Mouse (Mus musculus) skeletal muscle tissue, adult 2 months (tissue): Measurements from ENCODE around the gene Chst10.

Experiments used
- DNase-seq: peaks from one replicate; pipeline ENCODE4 v3.0.0-alpha.2; 2012; ENCODE audit warnings: low read depth, low spot score

The Chst10 gene

GRCm38 (mm10) chr1:38869398-38870195 is 28.4 kb downstream of the Chst10 start:
- no peak for DNase-seq

- no peak for DNase-seq
Observed at GRCm38 (mm10) chr1:38866242-38866641, 31.7 kb downstream of the Chst10 start.

- DNase-seq: no peak
Observed at GRCm38 (mm10) chr1:38864341-38864740, 33.6 kb downstream of the Chst10 start.

DNA sequence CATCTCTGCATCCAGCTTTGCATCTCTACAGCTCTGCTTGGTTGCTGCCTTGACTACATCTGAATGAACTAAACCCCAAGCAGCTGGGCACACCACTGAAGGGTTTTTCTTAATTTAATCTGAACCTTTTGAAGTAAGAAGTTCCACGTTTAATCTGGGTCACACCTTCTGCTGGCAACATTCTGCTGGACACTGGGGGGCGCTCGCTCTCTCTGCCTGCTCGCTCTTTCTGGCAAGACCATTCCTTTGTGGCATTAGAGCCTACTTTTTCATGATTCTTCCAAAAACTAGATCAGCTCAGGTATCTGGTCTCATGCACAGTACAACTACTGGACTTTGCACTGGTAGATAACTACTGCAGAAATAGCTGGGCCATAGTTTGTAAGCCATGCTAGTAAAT is 35.7 kb downstream of the Chst10 start:
- no peak for DNase-seq

GRCm38 (mm10) chr1:38860867-38861524 is 37.0 kb downstream of the Chst10 start:
- DNase-seq: no peak

GRCm38 (mm10) chr1:38860207-38860606 is 37.8 kb downstream of the Chst10 start:
- DNase-seq: no peak

DNA sequence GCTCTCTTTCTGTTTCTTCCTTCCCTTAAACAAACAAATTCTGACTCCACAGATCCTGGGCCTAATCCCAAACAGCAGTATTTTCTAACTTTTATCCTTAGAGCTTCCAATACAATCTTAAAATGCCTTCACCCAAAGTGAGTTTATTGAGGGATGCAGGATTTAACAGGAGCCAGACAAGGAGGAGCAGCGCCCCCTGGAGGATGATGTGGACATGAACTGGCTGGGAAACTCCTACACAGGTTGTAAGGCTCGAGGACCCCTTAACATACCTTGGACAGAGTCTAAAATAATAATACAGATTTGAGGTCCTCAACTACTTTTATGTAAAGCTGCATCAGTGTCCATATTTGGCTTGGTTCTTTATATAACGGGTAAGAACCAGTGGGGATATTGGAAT is 41.8 kb downstream of the Chst10 start:
- DNase-seq: peak; percentile 7

- DNase-seq: no peak
Observed at GRCm38 (mm10) chr1:38852250-38852649, 45.7 kb downstream of the Chst10 start.

- no peak for DNase-seq
Observed at GRCm38 (mm10) chr1:38850650-38851049, 47.3 kb downstream of the Chst10 start.

GRCm38 (mm10) chr1:38848451-38849289 is 49.3 kb downstream of the Chst10 start:
- DNase-seq: no peak

- DNase-seq: no peak
Observed at GRCm38 (mm10) chr1:38847975-38848374, 50.0 kb downstream of the Chst10 start.

DNA sequence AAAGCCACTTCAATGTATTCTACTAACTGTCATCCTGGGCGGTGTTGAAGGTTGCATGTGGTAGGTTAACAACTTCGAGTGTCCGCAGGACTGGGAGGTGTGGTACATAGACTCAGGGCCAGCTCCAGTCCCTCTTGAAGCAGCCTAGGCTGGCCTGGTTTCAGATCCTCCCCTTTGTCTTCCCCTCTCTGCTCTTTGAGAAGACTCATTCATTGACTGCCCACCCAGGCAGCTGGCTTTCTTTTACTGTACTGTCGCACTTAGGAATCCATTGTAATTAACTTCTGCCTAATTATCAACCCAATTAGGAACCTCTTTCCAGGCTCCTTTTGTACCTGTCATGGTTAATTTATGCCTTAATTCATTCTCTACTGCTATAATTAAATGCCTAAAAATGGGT is 54.7 kb downstream of the Chst10 start:
- no peak for DNase-seq

DNA sequence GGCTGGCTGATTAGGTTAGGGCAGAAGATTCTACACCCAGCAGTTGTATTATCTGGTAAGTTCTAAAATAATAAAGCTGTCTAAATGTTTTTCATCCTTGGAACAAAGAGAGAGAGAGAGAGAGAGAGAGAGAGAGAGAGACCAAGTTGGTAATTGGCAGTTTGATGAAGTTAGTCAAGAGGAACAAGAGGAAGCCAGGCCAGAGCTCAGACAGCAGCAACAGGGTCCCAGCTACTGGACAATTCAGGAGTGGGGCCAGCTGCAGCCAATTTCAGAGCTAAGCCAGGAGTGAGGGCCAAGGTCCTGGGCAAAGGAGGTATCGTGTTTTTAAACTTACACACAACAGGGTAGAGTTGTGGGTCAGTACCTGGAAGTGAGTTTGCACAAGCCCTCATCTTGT is 55.1 kb downstream of the Chst10 start:
- DNase-seq: no peak

DNA sequence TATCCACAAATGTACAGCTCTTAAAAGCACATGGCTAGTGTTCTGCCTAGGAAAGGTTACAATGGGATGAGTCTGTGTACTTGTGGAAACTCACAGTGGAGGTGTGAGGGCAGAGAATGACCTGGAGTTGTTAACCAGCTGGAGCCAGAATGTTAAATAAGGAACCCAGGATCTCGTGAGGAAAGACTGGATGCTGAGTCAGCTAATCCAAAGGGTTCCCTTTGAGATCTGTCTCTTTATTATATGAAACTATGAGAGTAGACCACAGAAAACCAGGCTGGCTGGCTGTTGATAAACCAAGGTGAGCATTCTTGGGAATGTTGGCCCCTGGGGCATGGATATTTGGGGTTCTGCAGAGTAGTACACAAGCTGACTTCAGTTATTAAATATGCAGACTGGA is 58.0 kb downstream of the Chst10 start:
- no peak for DNase-seq

DNA sequence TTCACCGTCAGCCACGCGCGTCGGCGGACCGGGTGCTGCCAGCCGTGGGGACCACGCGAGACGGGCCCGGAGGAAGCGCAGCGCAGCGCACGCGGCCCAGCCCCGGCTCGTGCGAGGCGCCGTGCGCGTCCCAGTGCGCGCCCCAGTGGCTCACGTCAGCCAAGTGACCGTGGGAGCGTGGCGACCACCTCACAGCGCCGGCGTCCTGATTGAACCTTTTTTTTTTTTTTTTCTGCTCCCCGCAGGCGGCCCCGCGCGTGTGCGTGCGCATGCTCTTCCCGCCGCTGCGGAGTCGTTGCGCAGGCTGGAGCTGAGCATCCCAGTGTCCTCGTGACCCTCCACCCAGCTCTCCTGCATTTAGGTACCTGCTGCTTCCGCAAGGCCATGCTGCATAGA is 61.5 kb downstream of the Chst10 start, which contains the start of gene Lonrf2:
Lonrf2 (minus strand) TSS at position 235 of the 396 bp plus-strand sequence.
- DNase-seq: no peak

DNA sequence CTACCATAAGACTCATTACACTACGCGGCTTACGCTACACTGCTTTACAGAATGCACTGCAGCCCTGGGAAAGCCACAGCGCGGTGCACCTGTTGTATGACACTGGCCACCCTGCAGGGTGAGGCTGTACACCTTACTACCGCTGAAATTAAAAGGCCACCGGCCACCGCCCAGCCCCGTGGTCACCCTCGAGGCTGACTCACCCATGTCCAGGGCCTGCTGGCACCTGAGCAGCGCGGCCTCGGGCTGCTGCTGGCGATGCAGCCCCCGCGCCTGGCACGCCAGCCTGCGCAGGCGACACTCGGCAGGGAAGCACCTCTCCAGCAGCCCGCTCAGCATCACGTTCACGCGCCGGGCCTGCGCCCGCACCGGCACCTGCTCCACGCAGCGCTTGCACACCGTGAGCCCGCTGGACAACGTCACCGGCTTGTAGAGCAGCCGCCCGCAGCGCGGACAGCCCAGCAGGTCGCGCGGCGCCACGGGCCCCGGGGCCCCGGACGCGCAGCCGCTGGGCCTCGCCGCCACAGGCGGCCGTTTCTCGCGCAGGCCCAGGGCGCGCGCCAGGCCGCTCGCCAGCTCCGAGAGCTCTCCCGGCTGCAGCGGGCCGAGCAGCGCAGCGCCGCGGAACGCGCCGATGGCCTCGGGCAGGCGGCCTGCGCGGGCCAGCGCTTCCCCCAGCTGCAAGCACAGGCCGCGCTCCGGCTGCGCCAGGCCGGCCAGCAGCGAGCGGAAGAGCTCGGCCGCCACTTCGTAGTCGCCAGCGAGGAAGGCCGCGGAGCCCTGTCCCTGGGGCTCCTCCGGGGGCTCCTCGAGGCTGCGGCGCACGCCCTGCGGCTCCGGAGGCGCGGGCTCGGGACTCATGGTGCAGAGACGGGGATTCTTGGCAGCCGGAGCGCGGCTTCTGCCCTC is 62.1 kb downstream of the Chst10 start:
- DNase-seq: no peak

GRCm38 (mm10) chr1:38834899-38835298 is 63.1 kb downstream of the Chst10 start:
- DNase-seq: no peak

DNA sequence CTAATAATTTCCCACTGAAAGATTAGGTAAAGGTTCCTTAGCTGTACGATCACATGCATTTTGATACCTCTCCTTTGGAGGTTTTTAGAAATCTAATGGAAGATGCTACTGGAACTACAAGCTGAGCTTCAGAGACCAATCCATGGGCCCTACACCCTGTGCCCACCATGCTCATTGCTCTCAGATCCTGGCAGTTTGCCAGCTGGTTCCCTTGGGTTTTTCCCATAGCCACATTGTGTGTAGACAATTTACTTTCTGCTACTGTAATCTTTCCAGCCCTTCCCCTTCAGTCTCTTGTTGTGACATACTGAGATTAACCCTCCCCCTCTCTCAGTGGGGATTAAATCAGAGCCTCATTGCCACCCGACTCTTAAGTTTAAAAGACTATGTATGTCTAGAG is 73.0 kb downstream of the Chst10 start:
- no peak for DNase-seq

GRCm38 (mm10) chr1:38823851-38824250 is 74.1 kb downstream of the Chst10 start:
- no peak for DNase-seq

- DNase-seq: no peak
Observed at GRCm38 (mm10) chr1:38819691-38820090, 78.3 kb downstream of the Chst10 start.

GRCm38 (mm10) chr1:38817671-38818070 is 80.3 kb downstream of the Chst10 start:
- DNase-seq: no peak
